Mouse (Mus musculus) heart, postnatal 0 days (tissue): ENCODE results near the gene Gm32742. TPM values are rescaled to one million over a fixed set of nuclear protein-coding genes. Genes with fewer than 3 reads are reported as not detected.

Source experiments
- ATAC-seq: fragments of 200-750 bp; cut with Nextera tagmentation; 2 replicates; pipeline ENCODE4 v1.8.0; 2017; ENCODE audit warnings: low read depth, moderate number of reproducible peaks, moderate library complexity; ENCODE audit not compliant: insufficient read depth
- DNase-seq: peaks from one replicate; pipeline ENCODE4 v3.0.0-alpha.2; 2016; ENCODE audit warnings: low spot score
- H3K27ac ChIP-seq: fragments of 300-500 bp; sonication (generic); 2 replicates; pipeline ENCODE4 v1.5.1; 2014; ENCODE audit warnings: low read depth, mild to moderate bottlenecking
- H3K27me3 ChIP-seq: fragments of 300-500 bp; sonication (generic); 2 replicates; pipeline ENCODE4 v1.6.1; 2014; ENCODE audit warnings: low read length, mixed read lengths; ENCODE audit not compliant: control insufficient read depth, insufficient read depth
- H3K36me3 ChIP-seq: fragments of 300-500 bp; sonication (generic); replicated peaks from 2 replicates; pipeline ENCODE4 v1.6.1; 2014; ENCODE audit warnings: low read length, mixed read lengths; ENCODE audit not compliant: control insufficient read depth, insufficient read depth
- H3K4me1 ChIP-seq: fragments of 300-500 bp; sonication (generic); 2 replicates; pipeline ENCODE4 v1.6.1; 2014; ENCODE audit warnings: antibody characterized with exemption; ENCODE audit not compliant: control insufficient read depth, insufficient read depth
- H3K4me2 ChIP-seq: fragments of 300-500 bp; sonication (generic); 2 replicates; pipeline ENCODE4 v1.6.1; 2014; ENCODE audit warnings: low read depth, mild to moderate bottlenecking, low read length, moderate library complexity
- H3K4me3 ChIP-seq: fragments of 300-500 bp; sonication (generic); 2 replicates; pipeline ENCODE4 v1.5.1; 2014; ENCODE audit warnings: low read depth, low read length
- H3K9ac ChIP-seq: fragments of 300-500 bp; sonication (generic); replicated peaks from 2 replicates; pipeline ENCODE4 v1.6.1; 2014; ENCODE audit warnings: low read depth, low read length, mixed read lengths
- H3K9me3 ChIP-seq: fragments of 300-500 bp; sonication (generic); replicated peaks from 2 replicates; pipeline ENCODE4 v1.6.1; 2016; ENCODE audit warnings: low read length; ENCODE audit not compliant: control insufficient read depth
- CTCF ChIP-seq: IDR thresholded peaks from 2 replicates; pipeline ENCODE4 v1.5.1; 2016; ENCODE audit warnings: antibody characterized with exemption, control low read depth, low read depth
- EP300 ChIP-seq: IDR thresholded peaks from 2 replicates; pipeline ENCODE4 v1.6.1; 2016; ENCODE audit warnings: antibody characterized with exemption, low read depth
- WGBS: fragments of 180-500 bp; shearing (Covaris S2); extraction: QIAGEN DNeasy Blood & Tissue Kit; methylation state at CpG from one replicate; pipeline ENCODE4 v1.1.7; 2014; 5-methylcytosine and 5-hydroxymethylcytosine counted together
- polyA plus RNA-seq: library from polyadenylated mRNA; unstranded; fragments of >200 nt; fragmentation: Nextera tagmentation; extraction: Ambion mirVana; gene quantifications from 2 replicates; pipeline ENCODE4 v1.2.1, GENCODE M21; 2015
- total RNA-seq: library from RNA; depleted of rRNA; stranded (reverse); fragments of >200 nt; gene quantifications from 2 replicates; pipeline ENCODE4 v1.2.3, GENCODE M21; 2014; ENCODE audit warnings: low replicate concordance

Gm32742 gene
- total and polyA plus RNA-seq, 2 experiments from 2014 or later = not detected

GRCm38 (mm10) chr9:51194790-51195189 is 29.5 kb upstream of the Gm32742 start:
- Histone ChIP-seq H3K36me3 (no peaks in the 10 kb centered on the region), H3K27me3 (no peaks in the 10 kb centered on the region), H3K4me1 (no peaks in the 10 kb centered on the region), H3K4me2 (no peak overlapping the region), H3K9ac (no peak overlapping the region), H3K27ac (no peak overlapping the region), H3K4me3 (no peak overlapping the region), H3K9me3 (no peaks in the 10 kb centered on the region)
- ATAC-seq (no peak), DNase-seq (no peak)
- WGBS = 63% methylated on average over 4 of the region's 4 CpGs
- no peak for TF ChIP-seq EP300
- TF ChIP-seq CTCF = no peak

GRCm38 (mm10) chr9:51190655-51191054 is 25.3 kb upstream of the Gm32742 start:
- no peak overlapping the region for H3K4me2 ChIP-seq
- TF ChIP-seq EP300 (no peak), CTCF (no peak)
- H3K9me3 ChIP-seq = no peaks in the 10 kb centered on the region
- no peak overlapping the region for H3K9ac ChIP-seq
- 69% methylated on average over 3 of the region's 3 CpGs for WGBS
- no peaks in the 10 kb centered on the region for H3K27me3 ChIP-seq
- H3K27ac ChIP-seq = no peak overlapping the region
- ATAC-seq = no peak
- DNase-seq = no peak
- no peaks in the 10 kb centered on the region for H3K4me1 ChIP-seq
- no peaks in the 10 kb centered on the region for H3K36me3 ChIP-seq
- no peak overlapping the region for H3K4me3 ChIP-seq

GRCm38 (mm10) chr9:51185871-51186270 is 20.6 kb upstream of the Gm32742 start:
- Histone ChIP-seq H3K4me1 (no peaks in the 10 kb centered on the region), H3K9ac (no peak overlapping the region), H3K4me3 (no peak overlapping the region), H3K9me3 (no peaks in the 10 kb centered on the region), H3K36me3 (no peaks in the 10 kb centered on the region), H3K27ac (no peak overlapping the region), H3K4me2 (no peak overlapping the region), H3K27me3 (no peaks in the 10 kb centered on the region)
- DNase-seq (no peak), ATAC-seq (no peak)
- 77% methylated on average over 5 of the region's 5 CpGs for WGBS
- TF ChIP-seq EP300 (no peak), CTCF (no peak)

DNA sequence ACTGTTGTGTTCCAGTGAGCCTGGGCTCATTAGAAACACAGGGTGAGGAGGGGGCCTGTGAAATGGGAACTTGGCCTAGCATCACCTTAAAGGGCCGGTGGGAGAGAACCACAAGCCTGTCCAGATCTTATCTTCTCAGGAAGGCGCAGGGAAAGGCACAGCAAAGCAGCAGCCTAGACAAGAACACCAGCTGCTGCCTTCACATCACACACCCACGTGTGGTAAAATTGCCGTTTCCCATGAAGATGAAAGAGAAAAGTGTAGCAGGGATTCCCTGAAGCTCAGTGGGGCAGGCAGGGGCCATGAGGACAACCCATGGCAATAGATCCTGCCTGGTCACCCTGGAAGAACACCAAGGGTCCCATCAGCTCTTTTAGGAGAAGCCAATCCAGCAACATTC is 20.1 kb upstream of the Gm32742 start:
- no peaks in the 10 kb centered on the region for H3K9me3 ChIP-seq
- H3K4me2 ChIP-seq = no peak overlapping the region
- H3K36me3 ChIP-seq = no peaks in the 10 kb centered on the region
- no peak for TF ChIP-seq CTCF
- TF ChIP-seq EP300 = no peak
- DNase-seq (no peak), ATAC-seq (no peak)
- no peak overlapping the region for H3K9ac ChIP-seq
- no peaks in the 10 kb centered on the region for H3K27me3 ChIP-seq
- H3K4me1 ChIP-seq = no peaks in the 10 kb centered on the region
- H3K27ac ChIP-seq = no peak overlapping the region
- 70% methylated on average over 4 of the region's 4 CpGs for WGBS
- no peak overlapping the region for H3K4me3 ChIP-seq

DNA sequence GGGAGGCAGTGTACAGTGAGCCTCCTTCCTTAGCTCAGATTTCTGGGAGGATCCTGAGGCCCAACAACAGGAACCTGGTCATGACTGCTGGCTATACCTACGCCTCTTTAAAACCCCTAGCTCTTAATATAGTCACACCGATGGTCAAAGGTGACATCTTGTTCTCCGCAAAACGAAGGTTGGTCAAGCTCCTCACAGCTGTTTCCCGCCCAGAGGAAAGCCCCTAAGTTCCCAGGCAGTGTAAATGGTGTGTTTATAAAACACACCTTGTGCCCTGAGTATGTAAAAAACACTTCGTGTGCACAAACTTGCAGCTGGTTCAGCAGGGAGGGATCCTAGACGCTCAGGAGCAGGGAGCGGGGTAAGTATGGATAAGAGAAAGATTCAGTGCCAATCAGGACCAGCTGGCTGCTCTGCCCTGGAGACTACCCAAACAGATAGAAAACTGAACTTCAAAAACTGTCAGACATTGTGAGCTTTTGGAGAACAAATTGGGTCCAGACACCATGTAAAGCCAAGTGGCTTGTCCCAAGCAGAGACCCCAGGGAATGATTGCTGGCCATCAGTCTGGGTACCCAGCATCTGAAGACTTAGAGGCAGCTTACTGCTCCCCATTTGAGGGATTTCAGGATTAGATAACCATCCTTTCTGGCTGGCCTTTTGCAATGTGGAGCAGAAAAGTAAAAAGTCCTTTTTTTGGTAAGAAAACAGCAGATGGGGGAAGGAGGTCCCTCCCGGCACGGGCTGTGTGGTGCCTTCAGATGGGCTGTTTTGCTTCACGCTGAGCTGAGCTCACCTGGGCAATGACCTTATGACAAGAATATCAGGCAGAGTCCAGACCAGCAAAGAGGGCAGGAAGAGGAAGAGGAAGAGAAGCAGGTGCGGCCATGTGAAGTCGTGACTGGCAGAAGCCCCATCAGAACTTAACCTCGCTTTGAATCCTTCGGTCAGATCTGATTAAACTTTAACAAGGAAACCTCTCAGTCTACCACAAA is 17.7 kb upstream of the Gm32742 start:
- no peak for DNase-seq
- no peaks in the 10 kb centered on the region for H3K4me1 ChIP-seq
- 77% methylated on average over 15 of the region's 15 CpGs for WGBS
- H3K36me3 ChIP-seq = no peaks in the 10 kb centered on the region
- H3K4me2 ChIP-seq = no peak overlapping the region
- H3K9ac ChIP-seq = no peak overlapping the region
- ATAC-seq = no peak
- no peak overlapping the region for H3K27ac ChIP-seq
- no peak overlapping the region for H3K4me3 ChIP-seq
- no peaks in the 10 kb centered on the region for H3K27me3 ChIP-seq
- no peaks in the 10 kb centered on the region for H3K9me3 ChIP-seq
- no peak for TF ChIP-seq CTCF
- TF ChIP-seq EP300 = no peak

- 65% methylated on average over 5 of the region's 5 CpGs for WGBS
- TF ChIP-seq EP300 = no peak
- no peak for TF ChIP-seq CTCF
These were observed 15.3 kb upstream of the Gm32742 start for GRCm38 (mm10) chr9:51180621-51181020.

More at GRCm38 (mm10) chr9:51180621-51181020, 15.3 kb upstream of the Gm32742 start:
- no peak overlapping the region for H3K4me3 ChIP-seq
- no peaks in the 10 kb centered on the region for H3K9me3 ChIP-seq
- H3K9ac ChIP-seq = no peak overlapping the region
- no peak for DNase-seq
- no peaks in the 10 kb centered on the region for H3K4me1 ChIP-seq
- H3K36me3 ChIP-seq = no peaks in the 10 kb centered on the region
- H3K4me2 ChIP-seq = no peak overlapping the region
- H3K27me3 ChIP-seq = no peaks in the 10 kb centered on the region
- no peak for ATAC-seq
- no peak overlapping the region for H3K27ac ChIP-seq
